Mouse (Mus musculus): Measurements from ENCODE around the gene Rab24. TPM values are rescaled to one million over a fixed set of nuclear protein-coding genes. Genes with fewer than 3 reads are reported as not detected.

The Rab24 gene
- total RNA-seq, 2 experiments from 2014 or later = 63.2 to 65.7 TPM

Other genes starting within 250 kb of the Rab24 start
- gene Uimc1, start 221.6 kb downstream of the Rab24 start, total RNA-seq (2021) = 10 to 100 TPM; 14.9 to 15.4 TPM
- 10 to 100 TPM; 42.5 to 42.9 TPM for gene Zfp346, start 216.6 kb downstream of the Rab24 start, total RNA-seq (2021)
- gene Gm17617, start 188.4 kb downstream of the Rab24 start, total RNA-seq (2021) = not detected
- gene Fgfr4, start 169.3 kb downstream of the Rab24 start, total RNA-seq (2021) = 1 to 10 TPM in 1 of 2 experiments, under 1 TPM in 1; 0.64 to 1.3 TPM
- gene Nsd1, start 112.2 kb downstream of the Rab24 start, total RNA-seq (2021) = 100 to 1,000 TPM; 141 to 149 TPM
- 100 to 1,000 TPM; 180 TPM for gene Prelid1, start 1.4 kb downstream of the Rab24 start, total RNA-seq (2021)
- gene Mxd3, start 7.9 kb upstream of the Rab24 start, total RNA-seq (2021) = 1 to 10 TPM; 2.2 to 2.4 TPM
- gene Lman2, start 40.8 kb upstream of the Rab24 start, total RNA-seq (2021) = 10 to 100 TPM; 38.3 to 42.6 TPM
- 10 to 100 TPM; 19.3 to 20.6 TPM for gene Rgs14, start 47.8 kb upstream of the Rab24 start, total RNA-seq (2021)
- gene Slc34a1, start 76.2 kb upstream of the Rab24 start, total RNA-seq (2021) = not detected
- under 1 TPM; 0.71 to 0.73 TPM for gene Pfn3, start 93.3 kb upstream of the Rab24 start, total RNA-seq (2021)
- under 1 TPM; 0.58 to 0.87 TPM for gene F12, start 104.8 kb upstream of the Rab24 start, total RNA-seq (2021)
- 10 to 100 TPM; 70.6 to 73.0 TPM for gene Grk6, start 123.1 kb upstream of the Rab24 start, total RNA-seq (2021)
- 100 to 1,000 TPM in 1 of 2 experiments, 10 to 100 TPM in 1; 91.9 to 103 TPM for gene Prr7, start 142.3 kb upstream of the Rab24 start, total RNA-seq (2021)
- 100 to 1,000 TPM; 350 to 366 TPM for gene Dbn1, start 166.2 kb upstream of the Rab24 start, total RNA-seq (2021)
- 10 to 100 TPM; 60.1 to 61.4 TPM for gene Pdlim7, start 191.7 kb upstream of the Rab24 start, total RNA-seq (2021)
- gene Dok3, start 207.3 kb upstream of the Rab24 start, total RNA-seq (2021) = 1 to 10 TPM; 4.3 to 4.5 TPM
- 10 to 100 TPM; 42.0 to 43.4 TPM for gene Ddx41, start 214.7 kb upstream of the Rab24 start, total RNA-seq (2021)
- 10 to 100 TPM; 65.8 to 67.6 TPM for gene Fam193b, start 249.2 kb upstream of the Rab24 start, total RNA-seq (2021)